Mouse (Mus musculus): ENCODE measurements around the gene Hist1h2bp. TPM values are rescaled to one million over a fixed set of nuclear protein-coding genes. Genes with fewer than 3 reads are reported as not detected.
A peak's percentile ranks its signal among the peaks of the same experiment; 100 is the strongest.
"Not testable (repeated sequence)": the region's sequence is repeated elsewhere in the genome, so short reads cannot be mapped to it uniquely, and the experiment has no call there.

Gene Hist1h2bp
- total RNA-seq (2017) = 4.8 and 6.8 TPM in 2 replicates

- ATAC-seq (ENCODE audit: extremely low read depth, insufficient number of reproducible peaks, low FRiP score, poor library complexity, severe bottlenecking) = peak; percentile 95
Observed at GRCm38 (mm10) chr13:21786899-21787629, at the start of gene Hist1h2bp, which contains the start of gene Hist1h2an. Gene Hist1h2bp (plus strand): TSS chr13:21787461. Gene Hist1h2an (minus strand): TSS chr13:21787218.

- no peak for ATAC-seq (ENCODE audit: extremely low read depth, insufficient number of reproducible peaks, low FRiP score, poor library complexity, severe bottlenecking)
Observed at GRCm38 (mm10) chr13:21745006-21745405, 42.3 kb upstream of the Hist1h2bp start.

GRCm38 (mm10) chr13:21749387-21750158 lies 37.7 kb upstream of the Hist1h2bp start:
- ATAC-seq (ENCODE audit: extremely low read depth, insufficient number of reproducible peaks, low FRiP score, poor library complexity, severe bottlenecking) = no peak

GRCm38 (mm10) chr13:21750159-21751017 lies 36.9 kb upstream of the Hist1h2bp start, which contains the start of gene Hist1h4k:
Gene Hist1h4k (minus strand): TSS chr13:21750505.
- ATAC-seq (ENCODE audit: extremely low read depth, insufficient number of reproducible peaks, low FRiP score, poor library complexity, severe bottlenecking) = peak; percentile 56

GRCm38 (mm10) chr13:21751417-21751816 lies 35.8 kb upstream of the Hist1h2bp start:
- ATAC-seq (ENCODE audit: extremely low read depth, insufficient number of reproducible peaks, low FRiP score, poor library complexity, severe bottlenecking) = no peak

GRCm38 (mm10) chr13:21751827-21752226 lies 35.4 kb upstream of the Hist1h2bp start:
- ATAC-seq (ENCODE audit: extremely low read depth, insufficient number of reproducible peaks, low FRiP score, poor library complexity, severe bottlenecking) = no peak

- no peak for ATAC-seq (ENCODE audit: extremely low read depth, insufficient number of reproducible peaks, low FRiP score, poor library complexity, severe bottlenecking)
Observed at GRCm38 (mm10) chr13:21752356-21752755, 34.9 kb upstream of the Hist1h2bp start.

GRCm38 (mm10) chr13:21753051-21753523 lies 34.2 kb upstream of the Hist1h2bp start:
- ATAC-seq (ENCODE audit: extremely low read depth, insufficient number of reproducible peaks, low FRiP score, poor library complexity, severe bottlenecking) = no peak

- peak; percentile 95 for ATAC-seq (ENCODE audit: extremely low read depth, insufficient number of reproducible peaks, low FRiP score, poor library complexity, severe bottlenecking)
Observed at GRCm38 (mm10) chr13:21753524-21754285, 33.6 kb upstream of the Hist1h2bp start, which contains the start of the genes Hist1h2ak and Hist1h2bn. Gene Hist1h2ak (minus strand): TSS chr13:21753827. Gene Hist1h2bn (plus strand): TSS chr13:21754123.

- not testable (repeated sequence) for ATAC-seq (ENCODE audit: extremely low read depth, insufficient number of reproducible peaks, low FRiP score, poor library complexity, severe bottlenecking)
Observed at GRCm38 (mm10) chr13:21754294-21755001, 32.8 kb upstream of the Hist1h2bp start.

GRCm38 (mm10) chr13:21755707-21756106 lies 31.6 kb upstream of the Hist1h2bp start:
- no peak for ATAC-seq (ENCODE audit: extremely low read depth, insufficient number of reproducible peaks, low FRiP score, poor library complexity, severe bottlenecking)

- peak; percentile 89 for ATAC-seq (ENCODE audit: extremely low read depth, insufficient number of reproducible peaks, low FRiP score, poor library complexity, severe bottlenecking)
Observed at GRCm38 (mm10) chr13:21778814-21779766, 8.2 kb upstream of the Hist1h2bp start.

GRCm38 (mm10) chr13:21779767-21780731 lies 7.2 kb upstream of the Hist1h2bp start, which contains the start of gene Hist1h1b:
Gene Hist1h1b (minus strand): TSS chr13:21780625.
- ATAC-seq (ENCODE audit: extremely low read depth, insufficient number of reproducible peaks, low FRiP score, poor library complexity, severe bottlenecking) = no peak

GRCm38 (mm10) chr13:21781021-21781555 lies 6.2 kb upstream of the Hist1h2bp start:
- no peak for ATAC-seq (ENCODE audit: extremely low read depth, insufficient number of reproducible peaks, low FRiP score, poor library complexity, severe bottlenecking)

GRCm38 (mm10) chr13:21781639-21782038 lies 5.6 kb upstream of the Hist1h2bp start:
- ATAC-seq (ENCODE audit: extremely low read depth, insufficient number of reproducible peaks, low FRiP score, poor library complexity, severe bottlenecking) = no peak

All from neutrophil, adult 5-6 weeks (primary cell).